Mouse (Mus musculus): ENCODE measurements around the gene Nampt. TPM values are rescaled to one million over a fixed set of nuclear protein-coding genes. Genes with fewer than 3 reads are reported as not detected.

Nampt gene
- 14.8 and 16.4 TPM in 2 replicates for polyA plus RNA-seq (2015; fragmentation: Nextera tagmentation; extraction: Ambion mirVana)

GRCm38 (mm10) chr12:32819416-32819815, at the start of gene Nampt:
TSS of gene Nampt (plus strand) at chr12:32819545.
- Histone ChIP-seq H3K4me3 (ENCODE audit: low read depth, low read length) (peak within 1 kb of the TSS; percentile 87), H3K27me3 (ENCODE audit: insufficient read depth, low read length) (no peaks in the 10 kb centered on the region), H3K9ac (replicated peaks) (peak within 1 kb of the TSS; percentile 86), H3K27ac (ENCODE audit: low read depth) (peak within 1 kb of the TSS; percentile 94), H3K4me1 (ENCODE audit: insufficient read depth) (peaks cover 5% of the 10 kb centered on the region; the same call in 1 of the 2 replicates), H3K4me2 (ENCODE audit: low read depth, low read length) (peak within 1 kb of the TSS; percentile 88), H3K9me3 (ENCODE audit: low read length) (no peaks in the 10 kb centered on the region), H3K36me3 (replicated peaks; ENCODE audit: insufficient read depth, low read length) (peaks cover 12% of the 10 kb centered on the region; the same call in 1 of the 2 replicates)
- no peak for ATAC-seq
- no peak for TF ChIP-seq EP300 (IDR thresholded peaks at IDR 0.05; ENCODE audit: low read depth)
- no peak for TF ChIP-seq CTCF (IDR thresholded peaks at IDR 0.05; ENCODE audit: low read depth)
- DNase-seq, result no peak
- WGBS (ENCODE audit: insufficient replicate concordance), result 14% methylated on average over 5 of the region's 5 CpGs

- Histone ChIP-seq H3K4me2 (ENCODE audit: low read depth, low read length) (no peak overlapping the region), H3K9ac (replicated peaks) (no peak overlapping the region), H3K4me3 (ENCODE audit: low read depth, low read length) (no peak overlapping the region), H3K4me1 (ENCODE audit: insufficient read depth) (peaks cover 13% of the 10 kb centered on the region), H3K27me3 (ENCODE audit: insufficient read depth, low read length) (no peaks in the 10 kb centered on the region), H3K27ac (ENCODE audit: low read depth) (no peak overlapping the region), H3K36me3 (replicated peaks; ENCODE audit: insufficient read depth, low read length) (no peaks in the 10 kb centered on the region), H3K9me3 (ENCODE audit: low read length) (no peaks in the 10 kb centered on the region)
- 66% methylated on average over 4 of the region's 4 CpGs for WGBS (ENCODE audit: insufficient replicate concordance)
- DNase-seq (no peak), ATAC-seq (peak; percentile 32; the same call in 1 of the 2 replicates)
- TF ChIP-seq EP300 (IDR thresholded peaks at IDR 0.05; ENCODE audit: low read depth) (no peak), CTCF (IDR thresholded peaks at IDR 0.05; ENCODE audit: low read depth) (no peak)
Observed at GRCm38 (mm10) chr12:32770766-32771165, 48.6 kb upstream of the Nampt start.

GRCm38 (mm10) chr12:32774592-32774991, 44.8 kb upstream of the Nampt start:
- H3K27me3 ChIP-seq (ENCODE audit: insufficient read depth, low read length), result no peaks in the 10 kb centered on the region
- no peak overlapping the region for H3K4me2 ChIP-seq (ENCODE audit: low read depth, low read length)
- DNase-seq (no peak), ATAC-seq (no peak)
- WGBS (ENCODE audit: insufficient replicate concordance), result 53% methylated on average over 5 of the region's 5 CpGs
- no peak for TF ChIP-seq EP300 (IDR thresholded peaks at IDR 0.05; ENCODE audit: low read depth)
- H3K9ac ChIP-seq (replicated peaks), result no peak overlapping the region
- H3K36me3 ChIP-seq (replicated peaks; ENCODE audit: insufficient read depth, low read length), result no peaks in the 10 kb centered on the region
- no peaks in the 10 kb centered on the region for H3K9me3 ChIP-seq (ENCODE audit: low read length)
- H3K4me3 ChIP-seq (ENCODE audit: low read depth, low read length), result no peak overlapping the region
- H3K4me1 ChIP-seq (ENCODE audit: insufficient read depth), result no peaks in the 10 kb centered on the region
- no peak overlapping the region for H3K27ac ChIP-seq (ENCODE audit: low read depth)

- Histone ChIP-seq H3K27ac (ENCODE audit: low read depth) (no peak overlapping the region), H3K9me3 (ENCODE audit: low read length) (no peaks in the 10 kb centered on the region), H3K4me2 (ENCODE audit: low read depth, low read length) (no peak overlapping the region), H3K9ac (replicated peaks) (no peak overlapping the region), H3K4me1 (ENCODE audit: insufficient read depth) (0 out of 2 replicates have a peak, but pooled peaks cover 2% of the 10 kb centered on the region), H3K27me3 (ENCODE audit: insufficient read depth, low read length) (no peaks in the 10 kb centered on the region), H3K36me3 (replicated peaks; ENCODE audit: insufficient read depth, low read length) (no peaks in the 10 kb centered on the region), H3K4me3 (ENCODE audit: low read depth, low read length) (no peak overlapping the region)
- no peak for DNase-seq
- ATAC-seq, result no peak
- TF ChIP-seq CTCF (IDR thresholded peaks at IDR 0.05; ENCODE audit: low read depth), result no peak
- TF ChIP-seq EP300 (IDR thresholded peaks at IDR 0.05; ENCODE audit: low read depth), result no peak
- WGBS (ENCODE audit: insufficient replicate concordance), result 77% methylated on average over 3 of the region's 3 CpGs
Observed at GRCm38 (mm10) chr12:32789092-32789491, 30.3 kb upstream of the Nampt start.

GRCm38 (mm10) chr12:32795765-32796471, 23.4 kb upstream of the Nampt start:
- Histone ChIP-seq H3K9ac (replicated peaks) (no peak overlapping the region), H3K4me3 (ENCODE audit: low read depth, low read length) (no peak overlapping the region), H3K36me3 (replicated peaks; ENCODE audit: insufficient read depth, low read length) (no peaks in the 10 kb centered on the region), H3K9me3 (ENCODE audit: low read length) (no peaks in the 10 kb centered on the region), H3K27ac (ENCODE audit: low read depth) (no peak overlapping the region), H3K4me2 (ENCODE audit: low read depth, low read length) (peak overlapping the region; percentile 44; the same call in 1 of the 2 replicates), H3K4me1 (ENCODE audit: insufficient read depth) (no peaks in the 10 kb centered on the region), H3K27me3 (ENCODE audit: insufficient read depth, low read length) (no peaks in the 10 kb centered on the region)
- no peak for TF ChIP-seq EP300 (IDR thresholded peaks at IDR 0.05; ENCODE audit: low read depth)
- ATAC-seq, result peak; percentile 33; the same call in 1 of the 2 replicates
- DNase-seq, result no peak
- WGBS (ENCODE audit: insufficient replicate concordance), result 41% methylated on average over 8 of the region's 8 CpGs

GRCm38 (mm10) chr12:32797438-32797837, 21.9 kb upstream of the Nampt start:
- Histone ChIP-seq H3K36me3 (replicated peaks; ENCODE audit: insufficient read depth, low read length) (no peaks in the 10 kb centered on the region), H3K9ac (replicated peaks) (no peak overlapping the region), H3K27ac (ENCODE audit: low read depth) (no peak overlapping the region), H3K27me3 (ENCODE audit: insufficient read depth, low read length) (no peaks in the 10 kb centered on the region), H3K4me2 (ENCODE audit: low read depth, low read length) (no peak overlapping the region), H3K4me1 (ENCODE audit: insufficient read depth) (no peaks in the 10 kb centered on the region), H3K9me3 (ENCODE audit: low read length) (no peaks in the 10 kb centered on the region), H3K4me3 (ENCODE audit: low read depth, low read length) (no peak overlapping the region)
- 69% methylated on average over 3 of the region's 3 CpGs for WGBS (ENCODE audit: insufficient replicate concordance)
- no peak for TF ChIP-seq EP300 (IDR thresholded peaks at IDR 0.05; ENCODE audit: low read depth)
- no peak for TF ChIP-seq CTCF (IDR thresholded peaks at IDR 0.05; ENCODE audit: low read depth)
- ATAC-seq (no peak), DNase-seq (no peak)

Measured in liver, postnatal 0 days (tissue).